Mouse (Mus musculus): Measurements from ENCODE around the gene Sycp2. TPM values are rescaled to one million over a fixed set of nuclear protein-coding genes. Genes with fewer than 3 reads are reported as not detected.

Gene Sycp2
- 0.28 TPM for polyA plus RNA-seq (2014; fragmentation: Illumina TruSeq; extraction: RNeasy Lipid Tissue Mini Kit (QIAGEN cat#74804); ENCODE audit: low read depth, low replicate concordance)

DNA sequence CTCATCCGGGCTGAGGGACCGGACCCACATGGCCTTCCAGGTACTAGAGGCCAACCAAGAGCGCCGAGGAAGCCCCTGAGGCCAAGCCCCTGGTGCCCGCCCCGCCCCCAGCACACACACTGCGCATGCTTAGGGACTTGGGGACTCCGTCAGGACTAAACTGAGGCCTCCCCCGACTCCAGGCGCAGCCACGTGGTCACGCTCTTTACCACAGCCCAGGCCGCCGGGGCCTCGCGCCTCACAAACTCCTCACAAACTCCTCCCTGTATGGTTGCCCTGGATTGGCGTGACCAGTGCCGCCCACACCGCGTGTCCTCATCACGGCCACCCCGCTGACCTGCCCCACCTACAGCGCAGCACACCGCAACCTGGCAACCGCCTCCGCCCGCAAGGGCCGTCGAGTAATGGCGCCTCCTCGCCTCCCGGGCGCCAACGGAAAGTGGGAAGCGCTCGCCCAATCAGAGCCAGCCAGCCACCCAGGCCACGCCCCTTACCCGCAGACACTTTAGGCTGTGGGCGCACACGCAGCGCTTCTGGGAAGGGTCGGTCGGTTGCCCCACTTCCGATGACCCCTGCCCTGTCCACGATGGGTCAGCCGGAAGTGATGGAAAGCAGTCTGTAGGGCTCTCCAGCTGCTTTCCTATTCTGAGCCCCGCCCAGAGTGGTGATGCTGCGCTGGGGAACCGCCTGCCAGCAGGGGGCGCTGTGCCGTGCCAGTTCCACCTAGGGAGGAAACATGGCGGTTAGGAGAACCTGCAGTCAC, at the start of gene Sycp2:
Sycp2 (minus strand) TSS at position 633 of the 763 bp plus-strand sequence.

DNA sequence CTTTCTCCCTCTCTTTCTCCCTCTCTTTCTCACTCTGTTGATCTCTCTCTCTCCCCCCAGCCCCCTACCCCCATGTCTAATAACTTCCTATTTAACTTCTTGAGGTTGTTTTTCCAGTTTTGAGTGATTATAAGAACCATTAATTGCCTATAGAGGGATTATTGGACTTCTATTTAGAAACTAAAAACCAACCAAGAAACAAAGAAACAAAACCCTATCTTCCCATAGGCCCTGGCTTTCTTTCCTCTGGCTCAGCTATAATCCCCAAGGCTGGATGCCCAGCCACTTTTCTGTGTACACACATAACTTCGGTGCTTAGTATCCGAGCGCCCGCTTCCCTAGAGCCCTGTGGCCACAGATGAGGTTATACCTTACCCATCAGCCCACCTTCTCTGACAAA, 22.7 kb upstream of the Sycp2 start, which contains the start of gene Cdh26:
Cdh26 (plus strand) TSS at position 301 of the 400 bp plus-strand sequence.

DNA sequence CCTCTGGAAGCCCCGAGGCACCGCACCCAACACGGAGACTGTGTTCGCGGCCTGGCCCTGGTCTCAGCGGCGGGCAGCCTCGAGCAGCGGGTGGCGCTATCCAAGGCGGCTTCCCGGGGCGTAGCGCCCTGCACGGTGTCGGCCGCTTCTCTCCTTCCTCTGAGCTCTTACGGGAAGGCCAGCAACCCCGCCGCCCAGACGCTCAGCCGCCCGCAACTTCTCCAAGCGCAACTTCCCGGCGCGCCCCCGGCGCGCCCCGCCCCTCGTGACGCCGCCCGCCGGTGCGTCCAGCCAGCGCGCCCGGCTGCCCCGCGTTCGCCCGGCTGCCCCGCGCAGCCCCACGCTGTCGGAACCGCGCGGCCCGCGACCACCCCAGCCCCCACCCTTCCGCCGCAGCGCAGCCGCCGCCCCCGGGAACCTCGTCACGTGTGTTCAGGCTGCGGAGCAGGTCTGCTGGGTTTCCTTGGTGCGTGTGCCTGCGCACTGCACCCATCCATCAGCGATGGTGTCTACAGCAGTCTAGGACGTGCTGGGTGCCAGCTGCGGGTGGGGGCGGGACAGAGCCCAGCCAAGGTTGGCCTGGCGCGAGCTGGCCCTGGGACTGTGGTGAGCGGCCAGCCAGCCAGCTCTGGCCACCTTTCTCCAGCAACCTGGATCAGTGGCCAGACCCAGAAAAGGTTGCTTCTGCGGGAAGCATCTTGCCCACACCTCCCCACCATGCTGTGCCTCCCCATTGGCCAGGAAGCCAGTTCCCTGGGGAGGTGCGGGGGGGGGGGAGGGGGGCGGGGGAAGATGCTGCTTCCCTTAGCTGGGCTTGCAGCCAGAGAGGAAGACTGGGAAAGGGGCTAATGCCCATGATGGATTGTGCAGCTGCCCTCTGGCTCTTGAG, 7.0 kb upstream of the Sycp2 start, which contains the start of the genes Ppp1r3d and Fam217b:
Ppp1r3d (minus strand) TSS at position 212 of the 889 bp plus-strand sequence.
Fam217b (plus strand) TSS at position 264 of the 889 bp plus-strand sequence.

Other genes with a start within 250 kb of the Sycp2 start
- 3.2 TPM for gene Ppp1r3d, start 6.8 kb upstream of the Sycp2 start, polyA plus RNA-seq (2014; fragmentation: Illumina TruSeq; extraction: RNeasy Lipid Tissue Mini Kit (QIAGEN cat#74804); ENCODE audit: low read depth, low replicate concordance)
- gene Fam217b, start 6.8 kb upstream of the Sycp2 start, polyA plus RNA-seq (2014; fragmentation: Illumina TruSeq; extraction: RNeasy Lipid Tissue Mini Kit (QIAGEN cat#74804); ENCODE audit: low read depth, low replicate concordance): 3.0 TPM
- 2.7 TPM for gene Cdh26, start 22.8 kb upstream of the Sycp2 start, polyA plus RNA-seq (2014; fragmentation: Illumina TruSeq; extraction: RNeasy Lipid Tissue Mini Kit (QIAGEN cat#74804); ENCODE audit: low read depth, low replicate concordance)